ENCODE assay signal across 16 mouse cellular contexts in genomic region chr7:122460020-122460419, GRCm38 (mm10).
DNase-seq lines count a peak whose midpoint lies in the region; ATAC-seq and TF ChIP-seq lines count a peak whose summit lies in the region.
"Had no signal": no experiment of that assay in that cellular context is flagged by ENCODE, and none has a peak within 500 bp of the region (broad histone marks: within the 10 kb centered on the region; RNA-seq: fewer than 3 reads in every experiment).

No protein-coding gene starts in this region.

- ATAC-seq in intestine, embryonic 15.5 days = peak; percentile 56; the same call in 1 of the 2 replicates
- ATAC-seq in intestine, postnatal 0 days = no peak
- peak; percentile 42; the same call in 1 of the 2 replicates for ATAC-seq in midbrain, embryonic 15.5 days (replicated peaks)
- no peak; the same call in 1 of the 2 replicates for ATAC-seq in midbrain, embryonic 11.5 days (ENCODE audit: low FRiP score)
- 0 out of 2 replicates have a peak, but pooled peaks have one; percentile 16 for ATAC-seq in intestine, embryonic 16.5 days

- no peaks in the 10 kb centered on the region for H3K27me3 ChIP-seq in intestine, embryonic 15.5 days (replicated peaks)
- H3K27me3 ChIP-seq in intestine, postnatal 0 days (replicated peaks; ENCODE audit: control insufficient read depth, insufficient read depth, low read length) = no peaks in the 10 kb centered on the region
- H3K27me3 ChIP-seq in midbrain, embryonic 15.5 days (replicated peaks) = 0 out of 2 replicates have a peak, but pooled peaks cover under 1% of the 10 kb centered on the region
- H3K27me3 ChIP-seq in midbrain, embryonic 11.5 days (ENCODE audit: control insufficient read depth, insufficient read depth, low read length) = no peaks in the 10 kb centered on the region
- no peaks in the 10 kb centered on the region for H3K27me3 ChIP-seq in intestine, embryonic 16.5 days (replicated peaks; ENCODE audit: control insufficient read depth, insufficient read depth, low read length)
- H3K27me3 ChIP-seq: heart, embryonic 15.5 days; hindbrain, embryonic 15.5 days had no signal

- TF ChIP-seq CTCF in intestine, postnatal 0 days (IDR thresholded peaks at IDR 0.05; ENCODE audit: low read depth) = no peak

- no peak overlapping the region for H3K27ac ChIP-seq in intestine, embryonic 15.5 days
- no peak overlapping the region for H3K27ac ChIP-seq in intestine, postnatal 0 days (ENCODE audit: low read depth, low read length)
- H3K27ac ChIP-seq in midbrain, embryonic 15.5 days = no peak overlapping the region
- no peak overlapping the region for H3K27ac ChIP-seq in midbrain, embryonic 11.5 days (ENCODE audit: low read depth, low read length)
- H3K27ac ChIP-seq in intestine, embryonic 16.5 days (ENCODE audit: low read length) = no peak overlapping the region
- H3K27ac ChIP-seq: embryonic facial prominence, embryonic 10.5 days; embryonic facial prominence, embryonic 13.5 days; gastrocnemius, adult 2 months; heart, embryonic 15.5 days; hindbrain, embryonic 10.5 days; hindbrain, embryonic 15.5 days had no signal

- H3K4me1 ChIP-seq in intestine, embryonic 15.5 days (replicated peaks) = no peaks in the 10 kb centered on the region
- no peaks in the 10 kb centered on the region for H3K4me1 ChIP-seq in intestine, postnatal 0 days (replicated peaks; ENCODE audit: control insufficient read depth, insufficient read depth, low read length)
- no peaks in the 10 kb centered on the region for H3K4me1 ChIP-seq in midbrain, embryonic 15.5 days
- no peaks in the 10 kb centered on the region for H3K4me1 ChIP-seq in midbrain, embryonic 11.5 days (ENCODE audit: control insufficient read depth, insufficient read depth, low read length)
- no peaks in the 10 kb centered on the region for H3K4me1 ChIP-seq in intestine, embryonic 16.5 days (ENCODE audit: control insufficient read depth, insufficient read depth, low read length)
- H3K4me1 ChIP-seq: embryonic facial prominence, embryonic 10.5 days; embryonic facial prominence, embryonic 13.5 days; heart, embryonic 12.5 days; heart, embryonic 15.5 days; hindbrain, embryonic 10.5 days; hindbrain, embryonic 15.5 days had no signal

- DNase-seq in midbrain, embryonic 11.5 days (ENCODE audit: low spot score, missing footprints) = no peak
- DNase-seq in R1 (ENCODE audit: low read depth, low spot score) = peak; percentile 28
- no peak for DNase-seq in gastrocnemius, postnatal 25 days

- no peak overlapping the region for H3K4me2 ChIP-seq in intestine, embryonic 15.5 days (replicated peaks)
- no peak overlapping the region for H3K4me2 ChIP-seq in intestine, postnatal 0 days (replicated peaks; ENCODE audit: low read depth)
- no peak overlapping the region for H3K4me2 ChIP-seq in midbrain, embryonic 15.5 days
- no peak overlapping the region for H3K4me2 ChIP-seq in midbrain, embryonic 11.5 days
- H3K4me2 ChIP-seq in intestine, embryonic 16.5 days (ENCODE audit: low read depth, low read length) = no peak overlapping the region
- H3K4me2 ChIP-seq: embryonic facial prominence, embryonic 13.5 days; heart, embryonic 12.5 days; heart, embryonic 15.5 days; hindbrain, embryonic 15.5 days had no signal

- no peaks in the 10 kb centered on the region for H3K36me3 ChIP-seq in intestine, embryonic 15.5 days
- no peaks in the 10 kb centered on the region for H3K36me3 ChIP-seq in intestine, postnatal 0 days (ENCODE audit: control insufficient read depth, insufficient read depth)
- no peaks in the 10 kb centered on the region for H3K36me3 ChIP-seq in midbrain, embryonic 15.5 days (replicated peaks)
- no peaks in the 10 kb centered on the region for H3K36me3 ChIP-seq in midbrain, embryonic 11.5 days (ENCODE audit: control insufficient read depth, insufficient read depth, low read length)
- no peaks in the 10 kb centered on the region for H3K36me3 ChIP-seq in intestine, embryonic 16.5 days (ENCODE audit: control insufficient read depth, insufficient read depth, low read length)
- H3K36me3 ChIP-seq: embryonic facial prominence, embryonic 10.5 days; embryonic facial prominence, embryonic 13.5 days; heart, embryonic 12.5 days; heart, embryonic 15.5 days; hindbrain, embryonic 10.5 days; hindbrain, embryonic 15.5 days had no signal

- WGBS in intestine, embryonic 15.5 days = 48% methylated on average over 2 of the region's 2 CpGs
- 50% methylated on average over 2 of the region's 2 CpGs for WGBS in intestine, postnatal 0 days
- 52% methylated on average over 2 of the region's 2 CpGs for WGBS in midbrain, embryonic 15.5 days
- WGBS in midbrain, embryonic 11.5 days = 72% methylated on average over 2 of the region's 2 CpGs
- WGBS in intestine, embryonic 16.5 days = 39% methylated on average over 2 of the region's 2 CpGs

- H3K4me3 ChIP-seq in intestine, embryonic 15.5 days (replicated peaks) = no peak overlapping the region
- H3K4me3 ChIP-seq in intestine, postnatal 0 days (ENCODE audit: low read depth, low read length) = no peak overlapping the region
- H3K4me3 ChIP-seq in midbrain, embryonic 15.5 days = no peak overlapping the region
- no peak overlapping the region for H3K4me3 ChIP-seq in midbrain, embryonic 11.5 days (ENCODE audit: low read depth, low read length)
- no peak overlapping the region for H3K4me3 ChIP-seq in intestine, embryonic 16.5 days (ENCODE audit: low read length)
- H3K4me3 ChIP-seq: embryonic facial prominence, embryonic 10.5 days; embryonic facial prominence, embryonic 13.5 days; erythroblast, embryonic 14.5 days; gastrocnemius, adult 2 months; heart, embryonic 12.5 days; heart, embryonic 15.5 days; hindbrain, embryonic 10.5 days; hindbrain, embryonic 15.5 days had no signal

- H3K9ac ChIP-seq in intestine, embryonic 15.5 days = no peak overlapping the region
- H3K9ac ChIP-seq in intestine, postnatal 0 days (ENCODE audit: low read depth, low read length) = no peak overlapping the region
- H3K9ac ChIP-seq in midbrain, embryonic 15.5 days = no peak overlapping the region
- H3K9ac ChIP-seq in midbrain, embryonic 11.5 days (ENCODE audit: low read length) = no peak overlapping the region
- no peak overlapping the region for H3K9ac ChIP-seq in intestine, embryonic 16.5 days (ENCODE audit: low read depth, low read length)
- H3K9ac ChIP-seq: embryonic facial prominence, embryonic 13.5 days; forebrain, postnatal 0 days; heart, embryonic 12.5 days; heart, embryonic 15.5 days; hindbrain, embryonic 15.5 days had no signal

- H3K9me3 ChIP-seq in intestine, embryonic 15.5 days = no peaks in the 10 kb centered on the region
- no peaks in the 10 kb centered on the region for H3K9me3 ChIP-seq in intestine, postnatal 0 days (ENCODE audit: control insufficient read depth)
- no peaks in the 10 kb centered on the region for H3K9me3 ChIP-seq in midbrain, embryonic 15.5 days
- no peaks in the 10 kb centered on the region for H3K9me3 ChIP-seq in midbrain, embryonic 11.5 days (ENCODE audit: control insufficient read depth, low read length)
- H3K9me3 ChIP-seq in intestine, embryonic 16.5 days (ENCODE audit: control insufficient read depth, low read length) = no peaks in the 10 kb centered on the region
- H3K9me3 ChIP-seq: embryonic facial prominence, embryonic 10.5 days; embryonic facial prominence, embryonic 13.5 days; heart, embryonic 12.5 days; heart, embryonic 15.5 days; hindbrain, embryonic 10.5 days; hindbrain, embryonic 15.5 days had no signal

Comparison
In these comparisons a context has a peak if more than half of its experiments do, and no peak if none do; other contexts are left out.
1. ATAC-seq: peak in intestine, embryonic 15.5 days (single experiment), midbrain, embryonic 15.5 days (single experiment) and intestine, embryonic 16.5 days (single experiment); none in intestine, postnatal 0 days (single experiment) and midbrain, embryonic 11.5 days (single experiment).